Mouse (Mus musculus): ENCODE measurements around the gene Nudt1.

DNA sequence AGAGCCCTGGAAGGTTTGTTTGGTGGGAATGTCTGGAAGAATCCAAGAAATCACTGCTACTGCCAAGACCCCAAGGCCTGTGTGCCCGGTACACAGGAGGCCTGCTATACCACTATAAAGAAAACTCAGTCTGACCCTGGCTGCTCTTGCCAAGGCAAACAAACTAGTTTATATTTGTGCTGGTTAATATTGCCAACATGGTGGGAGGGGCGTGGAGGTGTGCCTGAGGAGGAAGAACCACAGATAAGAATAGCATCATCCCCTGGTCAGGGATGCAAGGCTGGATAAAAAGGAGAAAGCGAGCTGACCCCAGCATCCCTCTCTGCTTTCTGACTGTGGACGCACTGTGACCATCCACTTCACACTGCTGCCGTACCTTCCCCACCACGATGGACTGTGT lies 30.9 kb downstream of the Nudt1 start:
- TF ChIP-seq CTCF (conservative IDR thresholded peaks at IDR 0.05; ENCODE audit: insufficient read depth, insufficient read length, low read depth, low read length) (no peak), POLR2A (IDR thresholded peaks at IDR 0.05; ENCODE audit: low read depth, low read length) (no peak)
